Mouse (Mus musculus) megakaryocyte-erythroid progenitor cell, adult 5-6 weeks (primary cell): ENCODE results near the gene Idi2. TPM values are rescaled to one million over a fixed set of nuclear protein-coding genes. Genes with fewer than 3 reads are reported as not detected.
"Not testable (repeated sequence)": the region's sequence is repeated elsewhere in the genome, so short reads cannot be mapped to it uniquely, and the experiment has no call there.

Experiments
- ATAC-seq: replicated peaks from 2 replicates; pipeline ENCODE4 v1.8.0; 2016; ENCODE audit warnings: mild to moderate bottlenecking, inconsistent platforms; ENCODE audit not compliant: severe bottlenecking, poor library complexity, low FRiP score, low TSS enrichment
- total RNA-seq, 2 experiments: library from RNA; stranded (forward) in 1 of 2; stranded (reverse) in 1 of 2; fragments of 200-1000, 215-1000 nt in 1 of 2; fragments of >200 nt in 1 of 2; fragmentation: Nextera tagmentation in 1 of 2; gene quantifications; 2 replicates each; pipeline ENCODE4 v1.2.3; 2014 to 2017

The Idi2 gene
- total RNA-seq, 2 experiments from 2014 or later = 0.66 to 1.5 TPM

DNA sequence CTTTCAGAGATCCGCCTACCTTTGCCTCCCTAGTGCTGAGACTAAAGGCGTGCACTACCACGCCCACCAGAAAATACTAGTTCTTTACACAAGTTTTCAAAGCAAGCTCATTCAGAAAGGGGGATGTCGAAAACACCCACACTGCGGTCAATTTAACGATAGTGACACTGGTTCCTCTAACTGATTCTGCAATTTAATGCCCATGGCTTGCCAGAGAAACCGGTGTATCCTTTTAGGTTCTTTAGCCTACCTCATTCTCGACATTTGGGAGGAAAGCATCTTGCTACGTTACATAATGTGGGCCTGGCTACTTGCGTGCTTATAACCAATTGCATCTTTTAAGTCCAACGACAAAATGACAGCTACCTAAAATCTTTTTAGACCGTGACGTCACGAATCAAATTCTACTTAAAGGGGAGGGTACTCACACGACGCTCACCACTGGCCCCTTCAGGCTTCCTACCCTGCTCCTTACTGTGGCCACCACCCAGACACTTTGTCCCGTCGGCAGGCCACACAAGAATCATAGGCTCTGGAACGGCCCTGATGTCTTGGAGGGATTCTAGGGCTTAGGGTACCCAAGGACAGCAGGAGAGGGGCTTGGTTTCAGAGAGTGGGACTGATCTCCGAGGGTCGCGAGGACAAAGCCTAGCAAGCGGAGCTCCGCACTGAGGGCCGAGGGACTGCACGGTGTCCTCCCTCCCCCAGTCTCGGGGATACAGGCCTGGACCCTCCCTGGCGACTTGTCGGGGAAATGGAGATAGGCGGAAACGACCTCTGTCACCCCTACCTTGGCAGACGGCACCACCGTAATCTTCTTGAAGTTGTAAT is 42.7 kb downstream of the Idi2 start:
- peak; percentile 34 for ATAC-seq

GRCm38 (mm10) chr13:8995990-8996786 is 43.5 kb downstream of the Idi2 start, which contains the start of gene Gtpbp4:
TSS of gene Gtpbp4 (minus strand) at chr13:8996083.
- peak; percentile 94 for ATAC-seq

GRCm38 (mm10) chr13:8997221-8997620 is 44.6 kb downstream of the Idi2 start:
- not testable (repeated sequence) for ATAC-seq

DNA sequence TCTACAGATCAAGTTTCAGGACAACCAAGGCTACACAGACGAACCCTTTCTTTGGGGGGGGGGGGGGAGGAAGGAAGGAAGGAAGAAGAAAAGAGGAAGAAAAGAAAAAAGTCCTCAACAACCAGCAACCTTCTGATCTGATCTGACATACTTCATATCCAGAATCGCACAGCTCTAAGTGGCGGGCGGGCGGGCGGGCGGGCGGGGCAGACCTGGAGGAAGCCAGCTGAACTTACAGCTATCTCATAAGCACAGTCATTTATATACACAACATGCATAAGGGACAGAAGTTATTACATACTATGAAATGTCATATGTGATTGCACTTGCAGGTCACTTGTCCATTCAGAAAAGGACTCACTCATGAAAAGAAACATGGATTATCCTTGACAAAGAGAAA is 46.8 kb downstream of the Idi2 start:
- ATAC-seq = peak; percentile 28; the same call in 1 of the 2 replicates

DNA sequence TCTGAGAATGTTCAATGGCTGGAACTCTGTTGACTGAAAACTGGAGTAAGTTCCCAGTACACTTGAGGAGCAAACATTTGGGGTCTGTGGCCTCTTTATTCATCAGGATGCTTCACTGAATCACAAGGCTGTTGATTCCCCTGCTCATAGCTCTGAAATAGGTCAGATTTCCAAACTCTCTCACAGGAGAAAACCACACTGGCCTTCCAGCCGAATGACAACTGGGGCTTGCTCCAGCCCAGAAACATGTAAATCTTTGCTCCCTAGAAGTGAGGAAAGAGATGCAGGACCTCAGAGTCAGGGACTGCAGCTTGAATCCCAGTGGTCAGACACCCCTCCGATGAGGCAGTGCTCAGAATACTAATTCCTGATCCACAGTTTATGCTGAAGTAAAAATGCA is 50.6 kb downstream of the Idi2 start:
- ATAC-seq = no peak

Other genes starting within 250 kb of the Idi2 start
- gene Wdr37, start 81.0 kb upstream of the Idi2 start, total RNA-seq (2014; fragmentation: Nextera tagmentation) = 15.6 and 25.5 TPM in 2 replicates
- gene Wdr37, start 81.0 kb upstream of the Idi2 start, total RNA-seq (2017) = 29.4 and 34.1 TPM in 2 replicates
- gene Idi1, start 67.4 kb upstream of the Idi2 start, total RNA-seq (2014; fragmentation: Nextera tagmentation) = 25.7 and 30.0 TPM in 2 replicates
- gene Idi1, start 67.4 kb upstream of the Idi2 start, total RNA-seq (2017) = 64.9 and 102 TPM in 2 replicates
- not detected in 2 replicates for gene Gm9745, start 4.6 kb upstream of the Idi2 start, total RNA-seq (2014; fragmentation: Nextera tagmentation)
- gene Gm9745, start 4.6 kb upstream of the Idi2 start, total RNA-seq (2017) = not detected in 2 replicates
- gene Gtpbp4, start 43.2 kb downstream of the Idi2 start, total RNA-seq (2014; fragmentation: Nextera tagmentation) = 91.9 and 100 TPM in 2 replicates
- gene Gtpbp4, start 43.2 kb downstream of the Idi2 start, total RNA-seq (2017) = 177 and 213 TPM in 2 replicates
- 76.6 and 80.3 TPM in 2 replicates for gene Larp4b, start 141.0 kb downstream of the Idi2 start, total RNA-seq (2014; fragmentation: Nextera tagmentation)
- 93.4 and 118 TPM in 2 replicates for gene Larp4b, start 141.0 kb downstream of the Idi2 start, total RNA-seq (2017)